Mouse (Mus musculus) lung, embryonic 15.5 days (tissue): ENCODE measurements at regions not wholly inside any gene's neighbourhood (a gene's known extent, or its start where the extent isn't known, plus 50 kb on each side); places are given as distances from the start of the nearest gene placed in this dataset.

Experiments used
- ATAC-seq: fragments of 200-750 bp; cut with Nextera tagmentation; 2 replicates; pipeline ENCODE4 v1.8.0; 2017; ENCODE audit warnings: moderate number of reproducible peaks, borderline replicate concordance; ENCODE audit not compliant: low FRiP score, low TSS enrichment; ENCODE audit errors: extremely low read depth
- H3K27ac ChIP-seq: fragments of 300-500 bp; sonication (generic); 2 replicates; pipeline ENCODE4 v1.5.1; 2015; ENCODE audit warnings: moderate library complexity, mild to moderate bottlenecking, inconsistent platforms
- H3K27me3 ChIP-seq: fragments of 300-500 bp; sonication (generic); 2 replicates; pipeline ENCODE4 v1.6.1; 2015; ENCODE audit warnings: inconsistent platforms
- H3K36me3 ChIP-seq: fragments of 300-500 bp; sonication (generic); 2 replicates; pipeline ENCODE4 v1.6.1; 2015; ENCODE audit warnings: inconsistent platforms
- H3K4me1 ChIP-seq: fragments of 300-500 bp; sonication (generic); 2 replicates; pipeline ENCODE4 v1.6.1; 2015; ENCODE audit warnings: inconsistent platforms
- H3K4me2 ChIP-seq: fragments of 300-500 bp; sonication (generic); 2 replicates; pipeline ENCODE4 v1.6.1; 2015; ENCODE audit warnings: inconsistent platforms, mild to moderate bottlenecking, moderate library complexity
- H3K4me3 ChIP-seq: fragments of 300-500 bp; sonication (generic); 2 replicates; pipeline ENCODE4 v1.5.1; 2015; ENCODE audit warnings: mild to moderate bottlenecking, inconsistent platforms
- H3K9ac ChIP-seq: fragments of 300-500 bp; sonication (generic); 2 replicates; pipeline ENCODE4 v1.6.1; 2015; ENCODE audit warnings: inconsistent platforms
- H3K9me3 ChIP-seq: fragments of 300-500 bp; sonication (generic); 2 replicates; pipeline ENCODE4 v1.6.1; 2016; ENCODE audit warnings: inconsistent platforms
- WGBS: fragments of 180-500 bp; shearing (Covaris S2); methylation state at CpG from one replicate; pipeline ENCODE4 v1.1.7; 2015; 5-methylcytosine and 5-hydroxymethylcytosine counted together

DNA sequence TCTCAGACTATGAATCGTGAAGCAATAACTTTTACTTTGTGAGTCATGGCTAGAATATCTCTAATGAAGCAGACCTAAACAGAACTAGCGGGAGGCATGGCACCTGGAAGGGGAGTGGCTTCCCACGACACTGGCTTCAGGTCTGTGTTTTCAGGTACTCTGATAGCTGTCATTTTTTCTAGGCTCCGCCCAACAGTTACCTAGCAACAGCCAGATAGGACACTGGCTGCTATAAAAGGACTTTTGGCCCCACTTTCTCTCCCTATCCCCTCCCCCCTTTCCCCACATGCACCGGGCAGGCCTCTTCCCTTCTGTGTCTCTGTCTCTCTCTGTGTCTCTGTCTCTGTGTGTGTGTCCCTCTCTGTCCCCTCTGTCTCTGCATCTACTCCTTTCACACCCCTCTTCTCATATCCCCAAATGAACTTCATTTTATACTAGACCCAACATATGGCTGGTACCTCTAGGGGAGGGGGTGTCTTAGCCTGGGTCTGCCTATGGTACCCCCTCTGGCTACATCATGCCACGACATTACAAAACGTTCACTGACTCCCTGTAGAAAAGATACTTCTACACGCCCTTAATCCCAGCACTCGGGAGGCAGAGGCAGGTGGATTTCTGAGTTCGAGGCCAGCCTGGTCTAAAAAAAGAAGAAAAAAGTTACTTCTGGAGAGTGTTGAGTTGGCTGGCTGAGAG, 132.3 kb downstream of the Pja2 start:
- no peaks in the 10 kb centered on the region for H3K27me3 ChIP-seq
- H3K4me1 ChIP-seq: no peaks in the 10 kb centered on the region
- no peak overlapping the region for H3K9ac ChIP-seq
- 81% methylated on average over 10 of the region's 10 CpGs for WGBS
- no peak overlapping the region for H3K27ac ChIP-seq
- no peaks in the 10 kb centered on the region for H3K36me3 ChIP-seq
- H3K9me3 ChIP-seq: no peaks in the 10 kb centered on the region
- no peak overlapping the region for H3K4me2 ChIP-seq
- no peak for ATAC-seq
- H3K4me3 ChIP-seq: no peak overlapping the region

DNA sequence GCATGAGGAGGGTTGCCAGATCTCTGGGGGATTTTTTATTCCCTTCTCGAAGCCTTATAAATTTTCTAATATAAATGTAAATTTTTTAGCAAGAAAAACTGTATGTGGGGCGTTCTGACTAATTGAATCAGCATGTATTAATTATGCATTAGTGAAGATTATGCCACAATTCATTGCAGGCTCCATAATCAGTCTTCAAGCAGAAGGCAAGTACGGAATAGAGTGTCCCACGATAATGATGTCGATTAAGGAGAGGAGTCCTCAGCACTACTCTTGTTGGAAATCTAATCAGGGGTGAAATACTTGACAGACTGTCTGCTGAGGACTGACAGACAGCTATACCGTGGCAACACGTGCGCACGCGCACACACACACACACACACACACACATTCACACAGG, 135.3 kb downstream of the Pja2 start:
- Histone ChIP-seq H3K27ac (no peak overlapping the region), H3K9me3 (no peaks in the 10 kb centered on the region), H3K4me3 (no peak overlapping the region), H3K9ac (no peak overlapping the region), H3K27me3 (no peaks in the 10 kb centered on the region), H3K36me3 (no peaks in the 10 kb centered on the region), H3K4me1 (no peaks in the 10 kb centered on the region), H3K4me2 (no peak overlapping the region)
- ATAC-seq: no peak
- 90% methylated on average over 10 of the region's 10 CpGs for WGBS

DNA sequence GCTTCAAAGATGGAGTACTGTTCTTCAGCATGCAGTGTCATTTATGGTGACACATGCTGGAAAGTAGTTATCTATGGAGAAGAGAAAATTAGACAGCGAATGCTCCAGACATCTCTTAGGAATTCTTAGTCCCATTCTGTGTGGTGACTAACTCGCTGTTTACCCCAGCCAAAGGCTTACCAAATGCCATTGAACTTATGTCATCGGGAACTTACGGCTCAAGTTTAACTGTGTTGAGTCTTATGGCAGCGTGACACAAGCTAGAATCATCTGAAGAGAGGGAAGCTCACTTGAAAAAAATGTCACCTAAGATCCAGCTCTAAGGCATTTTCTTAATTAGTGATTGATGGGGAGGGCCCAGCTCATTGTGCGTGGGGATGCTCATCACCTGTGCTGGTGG, 138.7 kb downstream of the Pja2 start:
- Histone ChIP-seq H3K36me3 (no peaks in the 10 kb centered on the region), H3K27ac (no peak overlapping the region), H3K9me3 (no peaks in the 10 kb centered on the region), H3K9ac (no peak overlapping the region), H3K27me3 (no peaks in the 10 kb centered on the region), H3K4me2 (no peak overlapping the region), H3K4me1 (no peaks in the 10 kb centered on the region), H3K4me3 (no peak overlapping the region)
- WGBS: 87% methylated on average over 6 of the region's 6 CpGs
- ATAC-seq: no peak
